Mouse (Mus musculus) hindbrain, embryonic 10.5 days (tissue): ENCODE data around the gene Gne. TPM values are rescaled to one million over a fixed set of nuclear protein-coding genes. Genes with fewer than 3 reads are reported as not detected.

Source experiments
- DNase-seq: peaks from one replicate; pipeline ENCODE4 v3.0.0-alpha.2; 2017; ENCODE audit warnings: low spot score
- H3K27ac ChIP-seq: fragments of 300-500 bp; sonication (generic); 2 replicates; pipeline ENCODE4 v1.5.1; 2016; ENCODE audit warnings: mild to moderate bottlenecking, moderate library complexity
- H3K27me3 ChIP-seq: fragments of 300-500 bp; sonication (generic); 2 replicates; pipeline ENCODE4 v1.6.1; 2016; ENCODE audit warnings: mild to moderate bottlenecking; ENCODE audit not compliant: poor library complexity, insufficient read depth, severe bottlenecking
- H3K36me3 ChIP-seq: fragments of 300-500 bp; sonication (generic); 2 replicates; pipeline ENCODE4 v1.6.1; 2016; ENCODE audit warnings: mild to moderate bottlenecking, moderate library complexity
- H3K4me1 ChIP-seq: fragments of 300-500 bp; sonication (generic); replicated peaks from 2 replicates; pipeline ENCODE4 v1.6.1; 2016; ENCODE audit warnings: mild to moderate bottlenecking
- H3K4me3 ChIP-seq: fragments of 300-500 bp; sonication (generic); 2 replicates; pipeline ENCODE4 v1.5.1; 2016; ENCODE audit warnings: mild to moderate bottlenecking, moderate library complexity
- H3K9me3 ChIP-seq: fragments of 300-500 bp; sonication (generic); 2 replicates; pipeline ENCODE4 v1.6.1; 2016; ENCODE audit warnings: mild to moderate bottlenecking, moderate library complexity
- WGBS: fragments of 180-500 bp; shearing (Covaris S2); methylation state at CpG from one replicate; pipeline ENCODE4 v1.1.7; 2016; 5-methylcytosine and 5-hydroxymethylcytosine counted together
- polyA plus RNA-seq: library from polyadenylated mRNA; unstranded; fragments of >200 nt; fragmentation: Nextera tagmentation; extraction: Ambion mirVana; gene quantifications from 2 replicates; pipeline ENCODE4 v1.2.1, GENCODE M21; 2016

Gne gene
- polyA plus RNA-seq, 1 experiment from 2014 or later: 20.1 TPM

DNA sequence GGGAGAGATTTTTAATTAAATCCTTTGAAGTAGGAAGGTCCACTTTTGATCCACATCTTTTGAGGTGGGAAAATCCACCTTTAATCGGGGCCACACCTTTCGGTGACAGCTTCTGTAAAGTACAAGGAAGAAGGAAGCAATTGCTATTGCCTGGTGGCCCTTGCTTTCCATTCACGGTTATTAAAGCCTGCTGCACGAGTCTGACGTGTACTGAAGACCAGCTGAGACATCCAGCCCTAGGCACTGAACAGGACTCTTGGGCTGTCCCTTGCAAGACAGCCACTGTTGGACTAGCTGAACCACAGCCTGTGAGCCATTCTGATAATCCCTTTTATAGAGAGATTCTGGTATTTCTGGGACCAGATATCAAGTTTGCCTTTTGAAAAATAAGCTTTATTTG lies 47.5 kb downstream of the Gne start:
- Histone ChIP-seq H3K27me3 (peaks cover 37% of the 10 kb centered on the region), H3K4me3 (no peak overlapping the region), H3K27ac (no peak overlapping the region), H3K9me3 (no peaks in the 10 kb centered on the region), H3K36me3 (peaks cover 91% of the 10 kb centered on the region), H3K4me1 (no peaks in the 10 kb centered on the region)
- WGBS: 77% methylated on average over 5 of the region's 5 CpGs
- no peak for DNase-seq

DNA sequence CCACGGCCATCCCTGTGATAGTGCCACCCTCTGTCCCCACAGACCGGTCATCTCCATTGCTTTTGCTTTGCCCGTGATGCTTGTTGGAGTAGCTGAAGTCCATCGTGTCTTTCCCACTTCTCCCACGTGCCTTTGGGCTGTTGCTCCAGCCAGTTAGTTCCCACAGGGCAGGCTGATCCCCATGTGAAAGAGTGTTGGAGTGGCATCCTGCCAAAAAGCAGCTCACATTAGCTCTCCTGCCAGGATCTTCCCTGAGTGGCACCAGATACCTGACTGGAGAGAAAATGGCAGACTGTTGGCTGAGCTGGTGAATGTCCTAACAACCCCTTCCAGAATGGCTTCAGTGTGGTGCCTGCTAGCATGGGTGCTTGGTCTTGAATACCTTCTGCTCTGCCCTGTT lies 52.5 kb downstream of the Gne start:
- Histone ChIP-seq H3K27me3 (peaks cover 67% of the 10 kb centered on the region), H3K36me3 (peaks cover 90% of the 10 kb centered on the region)
- WGBS: 94% methylated on average over 5 of the region's 5 CpGs

DNA sequence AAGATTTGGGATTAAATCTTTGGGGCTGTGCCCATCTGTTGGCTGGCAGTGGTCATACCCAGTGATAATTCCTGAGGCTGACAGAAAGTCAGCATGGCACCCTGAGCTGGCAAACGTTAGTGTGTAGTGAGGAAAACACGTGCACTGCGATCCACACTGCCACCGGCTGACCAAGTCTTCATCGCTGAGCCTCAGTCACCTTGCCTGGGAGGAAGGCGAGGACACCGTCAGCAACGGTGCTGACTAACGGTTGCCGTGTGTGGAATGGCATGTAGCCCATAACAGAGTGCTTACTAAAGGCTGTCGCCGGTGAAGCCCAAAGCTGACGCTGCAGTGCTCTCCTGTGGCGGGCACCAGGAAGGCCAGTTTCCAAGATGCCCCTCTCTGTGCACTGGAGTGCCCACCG lies 54.3 kb downstream of the Gne start:
- WGBS: 96% methylated on average over 15 of the region's 15 CpGs
- H3K27ac ChIP-seq: no peak overlapping the region
- H3K27me3 ChIP-seq: peaks cover 80% of the 10 kb centered on the region
- H3K4me3 ChIP-seq: no peak overlapping the region
- H3K4me1 ChIP-seq: peaks cover 10% of the 10 kb centered on the region; the same call in 1 of the 2 replicates
- no peak for DNase-seq
- H3K36me3 ChIP-seq: peaks cover 94% of the 10 kb centered on the region
- H3K9me3 ChIP-seq: no peaks in the 10 kb centered on the region

More for the DNA sequence above, 52.5 kb downstream of the Gne start:
- no peaks in the 10 kb centered on the region for H3K9me3 ChIP-seq
- no peak overlapping the region for H3K4me3 ChIP-seq
- no peak for DNase-seq
- peaks cover 10% of the 10 kb centered on the region; the same call in 1 of the 2 replicates for H3K4me1 ChIP-seq
- H3K27ac ChIP-seq: no peak overlapping the region

DNA sequence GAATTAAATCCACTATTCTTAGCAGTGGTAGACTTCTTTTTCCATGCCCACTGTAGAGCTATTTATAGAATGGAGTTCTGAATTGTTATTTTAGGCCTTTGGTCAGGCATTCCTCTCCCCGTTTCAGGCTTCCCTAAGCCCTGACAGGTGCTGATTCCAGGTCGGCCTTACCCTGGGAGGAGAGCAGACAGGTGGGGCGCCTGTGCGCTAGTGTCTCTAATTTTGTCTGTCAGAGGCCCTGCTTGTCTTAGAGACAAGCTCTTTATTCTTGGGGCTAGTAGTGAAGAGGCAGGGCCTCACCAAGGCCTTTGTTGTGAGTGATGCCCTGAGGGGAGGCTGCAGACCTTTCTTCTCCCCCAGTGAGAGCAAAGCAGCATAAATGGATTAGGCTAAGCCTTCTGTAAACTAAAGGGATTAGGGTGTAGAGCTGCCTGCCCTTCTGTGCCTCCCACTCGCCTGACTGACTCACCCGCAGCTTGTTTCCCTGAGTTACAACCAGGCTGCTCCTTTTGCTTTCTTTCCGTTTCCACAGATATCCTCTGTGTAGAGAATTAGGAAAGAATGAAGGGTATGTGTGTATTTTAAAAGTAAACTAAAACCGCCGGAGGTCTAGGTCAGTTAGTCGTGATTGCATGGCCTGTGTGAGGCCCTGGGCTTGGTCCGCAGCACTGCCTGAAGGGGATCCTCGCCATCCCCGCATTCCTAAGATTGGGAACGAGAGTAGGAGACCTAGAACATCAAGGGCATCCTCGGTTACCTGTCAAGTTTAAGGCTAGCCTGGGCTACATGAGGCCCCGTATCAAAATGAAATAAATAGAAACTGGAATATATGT lies 55.5 kb downstream of the Gne start:
- DNase-seq: peak; percentile 11
- Histone ChIP-seq H3K36me3 (peaks cover 99% of the 10 kb centered on the region), H3K27me3 (peaks cover 86% of the 10 kb centered on the region), H3K4me3 (no peak overlapping the region), H3K27ac (0 out of 2 replicates have a peak overlapping the region, but pooled peaks have one; percentile 3), H3K4me1 (peaks cover 10% of the 10 kb centered on the region; the same call in 1 of the 2 replicates), H3K9me3 (no peaks in the 10 kb centered on the region)
- 45% methylated on average over 16 of the region's 16 CpGs for WGBS

DNA sequence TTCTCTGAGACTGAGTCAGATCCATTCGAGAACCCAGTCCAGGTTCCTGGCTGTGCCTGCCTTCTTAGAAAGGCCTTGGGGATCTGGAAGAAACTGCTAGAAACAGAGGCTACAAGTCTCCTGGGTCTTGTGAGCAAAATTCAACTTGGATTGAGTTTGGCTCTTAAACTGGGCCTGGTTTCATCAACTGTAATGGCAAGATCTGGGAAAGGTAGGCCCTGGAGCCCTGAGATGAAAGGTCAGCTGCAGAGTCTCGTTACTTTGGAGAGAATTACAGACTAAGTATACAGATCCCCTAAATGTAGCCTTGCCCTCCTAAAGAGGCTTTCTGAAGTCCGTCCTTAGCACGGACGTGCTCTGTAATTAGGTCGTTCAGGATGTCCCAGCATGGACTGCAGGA lies 58.4 kb downstream of the Gne start:
- H3K4me1 ChIP-seq: peaks cover 10% of the 10 kb centered on the region; the same call in 1 of the 2 replicates
- H3K9me3 ChIP-seq: no peaks in the 10 kb centered on the region
- H3K36me3 ChIP-seq: peaks cover 100% of the 10 kb centered on the region
- H3K27ac ChIP-seq: no peak overlapping the region
- no peak overlapping the region for H3K4me3 ChIP-seq
- peaks cover 70% of the 10 kb centered on the region for H3K27me3 ChIP-seq
- WGBS: 91% methylated on average over 6 of the region's 6 CpGs
- DNase-seq: no peak

DNA sequence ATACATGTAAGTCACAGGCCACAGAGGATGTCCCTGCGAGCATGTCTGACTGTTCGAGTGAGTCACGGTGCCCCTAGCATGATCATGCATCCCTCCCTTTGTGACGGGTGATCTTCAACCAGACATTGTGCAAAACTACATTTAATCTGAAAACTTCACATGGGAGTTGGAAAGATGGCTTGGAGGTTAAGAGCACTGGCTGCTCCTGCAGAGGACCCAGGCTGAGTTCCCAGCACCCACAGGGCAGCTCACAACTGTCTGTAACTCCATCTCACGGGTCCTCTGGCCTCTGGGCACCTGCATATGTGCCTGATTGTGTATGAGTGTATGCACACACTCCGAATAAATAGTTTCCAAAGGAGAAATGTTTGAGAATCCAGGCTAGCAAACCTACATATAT lies 59.7 kb downstream of the Gne start:
- peaks cover 10% of the 10 kb centered on the region; the same call in 1 of the 2 replicates for H3K4me1 ChIP-seq
- 96% methylated on average over 6 of the region's 6 CpGs for WGBS
- H3K27me3 ChIP-seq: peaks cover 56% of the 10 kb centered on the region
- H3K27ac ChIP-seq: no peak overlapping the region
- no peak overlapping the region for H3K4me3 ChIP-seq
- no peaks in the 10 kb centered on the region for H3K9me3 ChIP-seq
- no peak for DNase-seq
- peaks cover 100% of the 10 kb centered on the region for H3K36me3 ChIP-seq

DNA sequence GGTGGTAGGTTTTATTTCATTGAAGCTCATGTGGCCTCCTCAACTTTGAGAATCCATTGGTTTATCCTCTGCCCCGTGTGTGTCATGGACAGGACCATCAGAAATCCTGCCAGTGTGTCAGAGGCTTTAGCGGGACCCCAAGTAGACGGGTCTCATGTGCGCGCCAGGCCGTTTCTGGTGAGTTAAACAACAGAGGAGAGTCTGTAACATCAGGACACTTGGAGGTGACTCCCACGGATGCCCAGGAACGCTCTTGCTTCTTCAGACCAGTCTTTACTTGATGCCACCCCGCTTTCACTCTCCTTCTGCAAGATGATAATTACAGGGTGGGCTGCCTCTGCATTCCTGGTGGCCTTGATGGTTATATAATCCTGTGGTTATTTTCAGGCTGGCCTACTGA lies 60.3 kb downstream of the Gne start:
- DNase-seq: no peak
- WGBS: 94% methylated on average over 9 of the region's 9 CpGs
- Histone ChIP-seq H3K27ac (no peak overlapping the region), H3K36me3 (peaks cover 100% of the 10 kb centered on the region), H3K4me3 (no peak overlapping the region), H3K27me3 (peaks cover 55% of the 10 kb centered on the region), H3K4me1 (peaks cover 8% of the 10 kb centered on the region; the same call in 1 of the 2 replicates), H3K9me3 (no peaks in the 10 kb centered on the region)

DNA sequence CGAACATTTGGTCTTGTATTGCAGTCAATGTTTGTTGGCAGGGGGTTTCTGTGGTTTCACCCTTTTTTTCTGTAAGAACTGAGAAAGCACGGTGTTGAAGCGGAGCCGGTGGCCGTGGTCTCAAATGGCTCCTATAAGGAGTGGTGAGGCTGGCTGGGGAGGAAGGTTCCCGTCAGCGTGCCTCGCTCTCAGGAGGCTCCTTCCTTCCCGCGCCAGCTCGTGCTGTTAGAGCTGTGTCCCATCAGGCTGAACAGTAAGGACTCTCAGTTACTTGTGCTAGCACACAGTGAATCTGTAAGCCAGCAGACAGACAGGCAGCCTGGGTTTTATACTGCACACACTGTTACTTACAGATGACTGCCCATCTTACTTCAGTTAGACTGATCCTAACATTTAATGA lies 61.2 kb downstream of the Gne start:
- peaks cover 55% of the 10 kb centered on the region for H3K27me3 ChIP-seq
- no peak overlapping the region for H3K27ac ChIP-seq
- H3K36me3 ChIP-seq: peaks cover 97% of the 10 kb centered on the region
- peaks cover under 1% of the 10 kb centered on the region; the same call in 1 of the 2 replicates for H3K4me1 ChIP-seq
- no peaks in the 10 kb centered on the region for H3K9me3 ChIP-seq
- no peak overlapping the region for H3K4me3 ChIP-seq
- 94% methylated on average over 11 of the region's 11 CpGs for WGBS
- DNase-seq: no peak

DNA sequence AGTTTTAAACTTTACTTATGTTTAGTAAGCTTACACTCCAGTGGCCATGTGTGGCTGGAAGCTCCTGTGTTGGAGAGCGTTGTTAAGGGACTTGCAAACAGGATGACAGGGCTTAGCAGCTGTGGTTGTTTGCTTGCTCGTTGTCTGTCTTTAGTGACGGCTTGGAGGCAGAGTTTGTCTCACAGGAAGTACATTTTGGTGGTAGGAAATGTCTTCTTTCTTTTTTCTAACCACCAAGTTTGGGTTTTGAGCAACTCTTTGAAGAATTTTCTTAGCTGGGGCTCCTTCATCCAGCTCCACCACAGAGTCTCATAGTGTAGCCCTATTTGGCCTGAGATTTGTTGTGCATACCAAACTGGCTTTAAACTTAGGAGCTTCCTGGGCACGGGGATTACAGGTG lies 61.7 kb downstream of the Gne start:
- H3K4me3 ChIP-seq: no peak overlapping the region
- H3K27me3 ChIP-seq: peaks cover 52% of the 10 kb centered on the region
- H3K4me1 ChIP-seq: no peaks in the 10 kb centered on the region
- H3K27ac ChIP-seq: no peak overlapping the region
- WGBS: 92% methylated on average over 4 of the region's 4 CpGs
- H3K9me3 ChIP-seq: no peaks in the 10 kb centered on the region
- peaks cover 96% of the 10 kb centered on the region for H3K36me3 ChIP-seq
- no peak for DNase-seq

DNA sequence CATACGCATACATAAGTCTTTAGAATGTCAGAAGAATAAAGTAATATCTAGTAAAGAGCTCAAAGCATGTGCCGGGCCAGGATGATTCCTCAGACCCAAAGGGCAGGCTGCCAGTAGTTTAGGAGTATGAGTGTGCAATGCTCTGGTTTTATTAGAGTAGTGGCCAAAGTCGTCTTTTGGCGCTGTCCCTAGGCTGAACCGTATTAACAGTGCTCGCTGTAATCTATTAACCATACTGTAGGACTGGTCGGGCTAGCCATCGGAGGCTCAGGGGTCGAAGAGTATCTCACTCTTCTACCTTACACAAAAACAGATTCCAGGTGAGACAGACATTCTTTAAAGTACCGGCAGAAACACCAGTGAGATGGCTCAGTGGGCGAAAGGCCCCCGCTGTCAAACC lies 67.2 kb downstream of the Gne start:
- Histone ChIP-seq H3K4me3 (no peak overlapping the region), H3K27ac (no peak overlapping the region), H3K36me3 (peaks cover 61% of the 10 kb centered on the region), H3K4me1 (peaks cover 19% of the 10 kb centered on the region), H3K27me3 (0 out of 2 replicates have a peak, but pooled peaks cover 3% of the 10 kb centered on the region), H3K9me3 (no peaks in the 10 kb centered on the region)
- DNase-seq: no peak
- 94% methylated on average over 12 of the region's 12 CpGs for WGBS

DNA sequence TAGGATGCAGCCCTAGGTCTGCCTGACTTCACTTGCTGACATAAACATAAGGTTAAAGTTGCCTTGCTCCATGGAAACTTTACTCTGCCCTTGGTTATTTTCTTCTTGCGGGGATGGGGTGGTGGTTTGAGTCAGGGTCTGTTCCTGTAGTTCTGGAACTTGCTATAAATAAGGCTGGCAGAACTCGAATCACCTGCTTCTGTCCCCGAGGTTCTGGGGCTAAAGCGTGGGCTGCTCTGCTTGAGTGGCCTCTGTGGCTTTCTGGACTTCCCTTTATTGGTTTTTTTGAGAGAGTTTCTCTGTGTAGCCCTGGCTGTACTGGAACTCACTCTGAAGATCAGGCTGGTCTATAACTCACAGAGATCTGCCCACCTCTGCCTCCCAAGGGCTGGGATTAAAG lies 67.9 kb downstream of the Gne start:
- no peak overlapping the region for H3K27ac ChIP-seq
- no peaks in the 10 kb centered on the region for H3K9me3 ChIP-seq
- 97% methylated on average over 4 of the region's 4 CpGs for WGBS
- H3K36me3 ChIP-seq: peaks cover 53% of the 10 kb centered on the region
- no peak for DNase-seq
- no peaks in the 10 kb centered on the region for H3K27me3 ChIP-seq
- H3K4me1 ChIP-seq: peaks cover 20% of the 10 kb centered on the region
- H3K4me3 ChIP-seq: no peak overlapping the region

DNA sequence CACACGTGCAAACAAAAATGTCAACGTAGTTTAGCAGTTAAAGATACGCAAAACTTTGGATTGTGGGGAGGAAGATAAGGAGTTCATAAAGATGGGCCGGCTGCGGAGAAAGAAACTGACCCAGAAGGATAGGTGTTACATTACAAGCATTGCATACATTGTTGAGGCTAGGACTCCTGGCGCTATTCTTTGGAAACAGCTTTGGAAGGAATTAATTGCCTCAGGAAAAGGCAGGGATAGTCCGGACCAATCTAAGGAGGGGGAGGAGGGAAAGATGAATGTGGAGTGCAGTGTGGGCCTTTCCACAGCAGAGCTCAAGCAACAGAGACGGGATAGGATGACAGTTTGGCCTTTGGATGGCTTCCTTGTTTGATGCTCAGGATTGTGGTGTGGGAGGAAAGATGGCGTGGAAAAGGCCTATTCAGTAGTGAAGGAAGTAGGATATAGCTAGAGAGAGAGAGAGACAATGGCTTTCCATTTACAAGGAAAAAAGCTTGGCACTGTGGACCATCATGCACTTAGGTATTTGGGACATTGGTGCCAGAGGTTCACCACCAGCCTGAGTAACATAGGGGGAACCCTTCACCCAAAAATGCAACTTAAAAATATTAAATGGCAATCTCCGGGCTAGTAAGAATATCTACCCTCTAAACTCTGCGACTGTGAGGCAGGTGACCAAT lies 70.4 kb downstream of the Gne start:
- Histone ChIP-seq H3K9me3 (no peaks in the 10 kb centered on the region), H3K27me3 (no peaks in the 10 kb centered on the region), H3K4me1 (peaks cover 20% of the 10 kb centered on the region), H3K27ac (peak overlapping the region; percentile 90; the same call in 1 of the 2 replicates), H3K4me3 (peak overlapping the region; percentile 99), H3K36me3 (peaks cover 28% of the 10 kb centered on the region)
- no peak for DNase-seq
- 33% methylated on average over 11 of the region's 11 CpGs for WGBS
